Mouse (Mus musculus) granulocyte monocyte progenitor cell, adult 5-6 weeks (primary cell): ENCODE results near the gene Plekhg6. TPM values are rescaled to one million over a fixed set of nuclear protein-coding genes. Genes with fewer than 3 reads are reported as not detected.

Source experiments
- ATAC-seq: replicated peaks from 2 replicates; pipeline ENCODE4 v1.8.0; 2016; ENCODE audit warnings: mild to moderate bottlenecking, moderate TSS enrichment, inconsistent platforms; ENCODE audit not compliant: poor library complexity, severe bottlenecking
- total RNA-seq, 2 experiments: library from RNA; stranded (forward) in 1 of 2; stranded (reverse) in 1 of 2; fragments of 200-712, 200-1000 nt in 1 of 2; fragments of >200 nt in 1 of 2; fragmentation: Nextera tagmentation in 1 of 2; gene quantifications; 2 replicates each; pipeline ENCODE4 v1.2.3; 2014 to 2017

The Plekhg6 gene
- not detected in 2 replicates for total RNA-seq (2014; fragmentation: Nextera tagmentation)
- total RNA-seq (2017): not detected in 2 replicates

- ATAC-seq: peak; percentile 50
These were observed at the start of gene Plekhg6 for GRCm38 (mm10) chr6:125380372-125381360. Gene Plekhg6 (minus strand): TSS chr6:125380793.

GRCm38 (mm10) chr6:125429741-125430140 is 49.1 kb upstream of the Plekhg6 start:
- no peak for ATAC-seq

- ATAC-seq: peak; percentile 60
These were observed 46.1 kb upstream of the Plekhg6 start for GRCm38 (mm10) chr6:125426383-125427360.

- peak; percentile 31 for ATAC-seq
These were observed 44.9 kb upstream of the Plekhg6 start for GRCm38 (mm10) chr6:125425205-125426090.

GRCm38 (mm10) chr6:125424156-125424555 is 43.6 kb upstream of the Plekhg6 start:
- ATAC-seq: no peak

GRCm38 (mm10) chr6:125423507-125423906 is 42.9 kb upstream of the Plekhg6 start:
- ATAC-seq: no peak

GRCm38 (mm10) chr6:125423099-125423498 is 42.5 kb upstream of the Plekhg6 start:
- ATAC-seq: no peak

- peak; percentile 61 for ATAC-seq
These were observed 41.6 kb upstream of the Plekhg6 start for GRCm38 (mm10) chr6:125422051-125422822.

GRCm38 (mm10) chr6:125420458-125421063 is 40.0 kb upstream of the Plekhg6 start:
- no peak for ATAC-seq

- peak; percentile 66 for ATAC-seq
These were observed 38.2 kb upstream of the Plekhg6 start for GRCm38 (mm10) chr6:125418744-125419143.

GRCm38 (mm10) chr6:125413326-125413725 is 32.7 kb upstream of the Plekhg6 start:
- ATAC-seq: no peak

- ATAC-seq: no peak
These were observed 31.1 kb upstream of the Plekhg6 start for GRCm38 (mm10) chr6:125411661-125412060.

GRCm38 (mm10) chr6:125410995-125411547 is 30.5 kb upstream of the Plekhg6 start:
- peak; percentile 98 for ATAC-seq

GRCm38 (mm10) chr6:125410551-125410950 is 30.0 kb upstream of the Plekhg6 start:
- ATAC-seq: no peak

- no peak for ATAC-seq
These were observed 27.1 kb upstream of the Plekhg6 start for GRCm38 (mm10) chr6:125407657-125408056.

GRCm38 (mm10) chr6:125407224-125407623 is 26.6 kb upstream of the Plekhg6 start:
- no peak for ATAC-seq

GRCm38 (mm10) chr6:125405461-125406382 is 25.1 kb upstream of the Plekhg6 start:
- ATAC-seq: no peak
